Mouse (Mus musculus): ENCODE data around the gene Bag1. TPM values are rescaled to one million over a fixed set of nuclear protein-coding genes. Genes with fewer than 3 reads are reported as not detected.

Gene Bag1
- polyA plus RNA-seq (2012; rRNA removed; ENCODE audit: low replicate concordance), result 70.0 and 309 TPM in 2 replicates

GRCm38 (mm10) chr4:40948160-40948708 lies at the start of gene Bag1, which contains the start of gene Chmp5:
Gene Bag1, minus strand, starts transcription at chr4:40948294.
Gene Chmp5, plus strand, starts transcription at chr4:40948407.

DNA sequence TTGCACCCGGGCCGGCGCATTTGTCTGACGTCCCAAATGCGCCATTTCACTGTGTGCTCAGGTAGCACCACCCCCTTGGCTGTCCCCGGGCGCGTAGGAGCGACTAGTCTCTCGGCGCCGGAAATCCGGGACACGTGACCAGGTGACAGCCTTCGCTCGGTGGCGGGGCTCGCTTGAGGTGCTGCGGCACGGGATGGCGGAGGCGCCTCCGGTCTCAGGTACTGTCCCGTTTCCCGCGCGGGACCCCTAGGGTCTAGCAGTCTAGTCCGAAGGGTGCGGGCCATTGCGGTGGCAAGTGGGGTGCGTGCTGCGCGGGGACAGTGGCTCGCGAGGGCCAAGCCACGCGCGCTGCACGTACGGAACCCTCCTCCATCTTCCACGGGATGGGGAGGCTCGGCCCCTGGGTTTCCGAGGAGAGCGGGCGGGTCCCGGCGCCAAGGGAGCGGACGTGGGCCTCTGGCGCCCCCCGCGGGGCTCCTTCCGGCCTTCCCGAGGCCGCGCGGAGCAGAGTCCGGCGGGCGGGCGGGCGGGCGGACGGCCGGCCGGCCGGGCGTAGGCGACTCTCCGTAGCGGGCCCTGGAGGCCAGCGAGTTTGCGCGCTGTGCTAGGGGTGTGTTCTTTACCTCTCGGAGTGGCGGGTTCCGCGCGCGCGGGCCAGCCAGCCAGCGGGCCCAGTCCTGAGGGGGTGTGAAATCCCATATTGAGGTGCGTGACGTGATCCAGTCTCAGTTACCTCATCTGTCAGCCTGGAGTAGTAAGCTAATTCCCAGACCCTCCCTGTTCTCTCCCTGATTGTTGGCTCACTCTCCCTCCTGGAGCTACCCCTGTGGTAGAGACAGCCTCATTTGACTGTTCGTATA lies 23.0 kb upstream of the Bag1 start, which contains the start of gene Nfx1:
Gene Nfx1 (plus strand): TSS at position 65 of the 860 bp plus-strand sequence.

GRCm38 (mm10) chr4:40919785-40920184 lies 28.3 kb downstream of the Bag1 start, which contains the start of gene Spink4:
Gene Spink4, plus strand, starts transcription at chr4:40920052.

Other genes with a start within 250 kb of the Bag1 start
- gene Aptx, start 245.1 kb downstream of the Bag1 start, polyA plus RNA-seq (2012; rRNA removed; ENCODE audit: low replicate concordance), result 4.8 and 8.2 TPM in 2 replicates
- 3.8 and 8.5 TPM in 2 replicates for gene Dnaja1, start 226.1 kb downstream of the Bag1 start, polyA plus RNA-seq (2012; rRNA removed; ENCODE audit: low replicate concordance)
- gene Smu1, start 190.4 kb downstream of the Bag1 start, polyA plus RNA-seq (2012; rRNA removed; ENCODE audit: low replicate concordance), result 10.7 and 27.1 TPM in 2 replicates
- 55.2 and 74.3 TPM in 2 replicates for gene B4galt1, start 94.3 kb downstream of the Bag1 start, polyA plus RNA-seq (2012; rRNA removed; ENCODE audit: low replicate concordance)
- 0.50 and 0.59 TPM in 2 replicates for gene Spink4, start 28.2 kb downstream of the Bag1 start, polyA plus RNA-seq (2012; rRNA removed; ENCODE audit: low replicate concordance)
- gene Chmp5, start 113 bp upstream of the Bag1 start, polyA plus RNA-seq (2012; rRNA removed; ENCODE audit: low replicate concordance), result 7.5 and 15.8 TPM in 2 replicates
- 22.5 and 36.0 TPM in 2 replicates for gene Nfx1, start 22.6 kb upstream of the Bag1 start, polyA plus RNA-seq (2012; rRNA removed; ENCODE audit: low replicate concordance)
- 40.4 and 83.3 TPM in 2 replicates for gene Aqp7, start 99.8 kb upstream of the Bag1 start, polyA plus RNA-seq (2012; rRNA removed; ENCODE audit: low replicate concordance)
- gene Aqp3, start 149.9 kb upstream of the Bag1 start, polyA plus RNA-seq (2012; rRNA removed; ENCODE audit: low replicate concordance), result 7.9 and 15.5 TPM in 2 replicates
- 42.6 and 56.9 TPM in 2 replicates for gene Nol6, start 176.2 kb upstream of the Bag1 start, polyA plus RNA-seq (2012; rRNA removed; ENCODE audit: low replicate concordance)
- gene Ube2r2, start 187.4 kb upstream of the Bag1 start, polyA plus RNA-seq (2012; rRNA removed; ENCODE audit: low replicate concordance), result 42.3 and 49.3 TPM in 2 replicates

Measured in mammary gland, adult 2 months (tissue).